Mouse (Mus musculus) MEL (cell line): ENCODE results near the gene 2210016F16Rik. TPM values are rescaled to one million over a fixed set of nuclear protein-coding genes. Genes with fewer than 3 reads are reported as not detected.

Experiments
- DNase-seq: peaks from one replicate; pipeline ENCODE4 v3.0.0; 2011; ENCODE audit warnings: low read depth, low spot score
- H3K27ac ChIP-seq: 2 replicates; pipeline ENCODE4 v1.5.1; 2012; ENCODE audit warnings: low read depth, mild to moderate bottlenecking, control low read depth, low read length, moderate library complexity; ENCODE audit not compliant: control insufficient read depth
- H3K27me3 ChIP-seq, 2 experiments: fragments of 150-350 bp in 1 of 2; sonication (generic) in 1 of 2; 2 replicates each; pipeline ENCODE4 v1.6.1; 2012; ENCODE audit warnings: low read length in 2 of 2, mild to moderate bottlenecking in 2 of 2, improper control_type of control experiment in 1 of 2, moderate library complexity in 1 of 2; ENCODE audit not compliant: insufficient read depth in 2 of 2, control insufficient read depth in 1 of 2
- H3K36me3 ChIP-seq, 2 experiments: 2 replicates each; pipeline ENCODE4 v1.6.1; 2012 to 2014; ENCODE audit warnings: low read length in 2 of 2, improper control_type of control experiment in 1 of 2, inconsistent platforms in 1 of 2, mild to moderate bottlenecking in 1 of 2; ENCODE audit not compliant: insufficient read depth in 2 of 2, control insufficient read depth in 1 of 2
- H3K4me1 ChIP-seq, 2 experiments: fragments of 150-350 bp in 1 of 2; sonication (generic) in 1 of 2; 2 replicates each; pipeline ENCODE4 v1.6.1; 2012; ENCODE audit warnings: low read length in 2 of 2, improper control_type of control experiment in 1 of 2, mild to moderate bottlenecking in 1 of 2; ENCODE audit not compliant: insufficient read depth in 2 of 2, control insufficient read depth in 1 of 2
- H3K4me3 ChIP-seq, 2 experiments: fragments of 150-350 bp in 1 of 2; sonication (generic) in 1 of 2; 2 replicates each; pipeline ENCODE4 v1.5.1; 2012; ENCODE audit warnings: low read depth in 2 of 2, low read length in 2 of 2, mild to moderate bottlenecking in 2 of 2, moderate library complexity in 2 of 2, control low read depth in 1 of 2, improper control_type of control experiment in 1 of 2; ENCODE audit not compliant: control insufficient read depth in 1 of 2, insufficient read depth in 1 of 2
- H3K79me2 ChIP-seq: 2 replicates; pipeline ENCODE4 v1.6.1; 2012; ENCODE audit warnings: mild to moderate bottlenecking, low read length, moderate library complexity; ENCODE audit not compliant: control insufficient read depth, poor library complexity, insufficient read depth
- H3K9ac ChIP-seq: 2 replicates; pipeline ENCODE4 v1.6.1; 2012; ENCODE audit warnings: low read depth, mild to moderate bottlenecking, control low read depth, low read length, moderate library complexity; ENCODE audit not compliant: control insufficient read depth, poor library complexity, severe bottlenecking
- H3K9me3 ChIP-seq: fragments of 150-350 bp; sonication (generic); replicated peaks from 2 replicates; pipeline ENCODE4 v1.6.1; 2012; ENCODE audit warnings: mild to moderate bottlenecking, low read length, improper control_type of control experiment, moderate library complexity; ENCODE audit not compliant: insufficient read depth
- CHD1 ChIP-seq: IDR thresholded peaks from 2 replicates; pipeline ENCODE4 v1.6.1; 2012; ENCODE audit warnings: low read depth, mild to moderate bottlenecking, inconsistent platforms, low read length, improper control_type of control experiment
- CHD2 ChIP-seq: IDR thresholded peaks from 2 replicates; pipeline ENCODE4 v1.6.1; 2011; ENCODE audit warnings: low read length, improper control_type of control experiment
- CTCF ChIP-seq, 3 experiments: IDR thresholded peaks in 2 of 3; conservative IDR thresholded peaks in 1 of 3; 2 replicates each; pipeline ENCODE4 v1.5.1; 2011 to 2012; ENCODE audit warnings: low read length in 3 of 3, low read depth in 2 of 3, mild to moderate bottlenecking in 2 of 3, improper control_type of control experiment in 1 of 3, inconsistent platforms in 1 of 3, mixed read lengths in 1 of 3, moderate library complexity in 1 of 3; ENCODE audit not compliant: control insufficient read depth in 1 of 3, insufficient read depth in 1 of 3, poor library complexity in 1 of 3, severe bottlenecking in 1 of 3
- ELF1 ChIP-seq: IDR thresholded peaks from 2 replicates; pipeline ENCODE4 v1.6.1; 2014; ENCODE audit warnings: low read depth, mild to moderate bottlenecking, inconsistent platforms, low read length, improper control_type of control experiment, moderate library complexity
- EP300 ChIP-seq, 2 experiments: IDR thresholded peaks; 2 replicates each; pipeline ENCODE4 v1.6.1; 2011; ENCODE audit warnings: improper control_type of control experiment in 2 of 2, low read length in 2 of 2, low read depth in 1 of 2, mild to moderate bottlenecking in 1 of 2
- GABPA ChIP-seq: IDR thresholded peaks from 2 replicates; pipeline ENCODE4 v1.6.1; 2012; ENCODE audit warnings: low read depth, mild to moderate bottlenecking, inconsistent platforms, low read length, improper control_type of control experiment, moderate library complexity
- GATA1 ChIP-seq: IDR thresholded peaks from 2 replicates; pipeline ENCODE4 v1.6.1; 2011; ENCODE audit warnings: low read depth, low read length, improper control_type of control experiment
- HCFC1 ChIP-seq: IDR thresholded peaks from 2 replicates; pipeline ENCODE4 v1.6.1; 2012; ENCODE audit warnings: low read depth, mild to moderate bottlenecking, inconsistent platforms, low read length, improper control_type of control experiment, moderate library complexity
- JUND ChIP-seq: IDR thresholded peaks from 2 replicates; pipeline ENCODE4 v1.6.1; 2011; ENCODE audit warnings: low read depth, mild to moderate bottlenecking, improper control_type of control experiment, low read length
- KAT2A ChIP-seq: conservative IDR thresholded peaks from 2 replicates; pipeline ENCODE4 v1.6.1; 2012; ENCODE audit warnings: low read depth, low read length, improper control_type of control experiment, inconsistent platforms
- MAX ChIP-seq: IDR thresholded peaks from 2 replicates; pipeline ENCODE4 v1.6.1; 2011; ENCODE audit warnings: low read length, improper control_type of control experiment
- MAZ ChIP-seq: IDR thresholded peaks from 2 replicates; pipeline ENCODE4 v1.6.1; 2012; ENCODE audit warnings: low read depth, mild to moderate bottlenecking, inconsistent platforms, low read length, improper control_type of control experiment
- MEF2A ChIP-seq: IDR thresholded peaks from 2 replicates; pipeline ENCODE4 v1.6.1; 2014; ENCODE audit warnings: low read depth, mild to moderate bottlenecking, inconsistent platforms, low read length, improper control_type of control experiment; ENCODE audit not compliant: poor library complexity, insufficient replicate concordance, severe bottlenecking; ENCODE audit errors: extremely low read depth
- MYB ChIP-seq: IDR thresholded peaks from 2 replicates; pipeline ENCODE4 v1.6.1; 2011; ENCODE audit warnings: mild to moderate bottlenecking, low read depth, low read length, improper control_type of control experiment
- NELFE ChIP-seq: IDR thresholded peaks from 2 replicates; pipeline ENCODE4 v1.6.1; 2011; ENCODE audit warnings: low read depth, low read length, improper control_type of control experiment
- POLR2AphosphoS5 ChIP-seq: IDR thresholded peaks from 2 replicates; pipeline ENCODE4 v1.6.1; 2012; ENCODE audit warnings: low read depth, borderline replicate concordance, mild to moderate bottlenecking, inconsistent platforms, low read length, moderate library complexity, mixed read lengths
- RAD21 ChIP-seq: IDR thresholded peaks from 2 replicates; pipeline ENCODE4 v1.6.1; 2011; ENCODE audit warnings: mild to moderate bottlenecking, low read depth, low read length, improper control_type of control experiment
- RCOR1 ChIP-seq: IDR thresholded peaks from 2 replicates; pipeline ENCODE4 v1.6.1; 2012; ENCODE audit warnings: low read depth, mild to moderate bottlenecking, inconsistent platforms, low read length, improper control_type of control experiment
- SIN3A ChIP-seq: IDR thresholded peaks from 2 replicates; pipeline ENCODE4 v1.6.1; 2012; ENCODE audit warnings: low read length, improper control_type of control experiment, inconsistent platforms
- SMC3 ChIP-seq: IDR thresholded peaks from 2 replicates; pipeline ENCODE4 v1.6.1; 2011; ENCODE audit warnings: low read depth, low read length, improper control_type of control experiment
- TBP ChIP-seq: IDR thresholded peaks from 2 replicates; pipeline ENCODE4 v1.8.0; 2011; ENCODE audit warnings: low read depth, low read length, improper control_type of control experiment
- TCF12 ChIP-seq: IDR thresholded peaks from 2 replicates; pipeline ENCODE4 v1.6.1; 2014; ENCODE audit warnings: low read depth, mild to moderate bottlenecking, inconsistent platforms, low read length, improper control_type of control experiment, moderate library complexity
- UBTF ChIP-seq: IDR thresholded peaks from 2 replicates; pipeline ENCODE4 v1.6.1; 2012; ENCODE audit warnings: low read depth, mild to moderate bottlenecking, inconsistent platforms, low read length, improper control_type of control experiment, moderate library complexity, borderline replicate concordance; ENCODE audit not compliant: insufficient read depth
- USF1 ChIP-seq: IDR thresholded peaks from 2 replicates; pipeline ENCODE4 v1.6.1; 2014; ENCODE audit warnings: low read depth, mild to moderate bottlenecking, inconsistent platforms, low read length, improper control_type of control experiment, moderate library complexity
- USF2 ChIP-seq, 2 experiments: IDR thresholded peaks; 2 replicates each; pipeline ENCODE4 v1.6.1; 2011 to 2012; ENCODE audit warnings: improper control_type of control experiment in 2 of 2, low read length in 2 of 2, borderline replicate concordance in 1 of 2, inconsistent platforms in 1 of 2, low read depth in 1 of 2, mild to moderate bottlenecking in 1 of 2; ENCODE audit not compliant: insufficient read depth in 1 of 2
- ZC3H11A ChIP-seq: IDR thresholded peaks from 2 replicates; pipeline ENCODE4 v1.6.1; 2012; ENCODE audit warnings: low read depth, mild to moderate bottlenecking, inconsistent platforms, low read length, improper control_type of control experiment
- ZMIZ1 ChIP-seq: IDR thresholded peaks from 2 replicates; pipeline ENCODE4 v1.6.1; 2012; ENCODE audit warnings: low read depth, mild to moderate bottlenecking, inconsistent platforms, low read length, improper control_type of control experiment, moderate library complexity
- ZNF384 ChIP-seq: IDR thresholded peaks from 2 replicates; pipeline ENCODE4 v1.6.1; 2012; ENCODE audit warnings: low read depth, mild to moderate bottlenecking, inconsistent platforms, low read length, improper control_type of control experiment
- polyA plus RNA-seq, 2 experiments: library from polyadenylated mRNA; stranded (reverse) in 1 of 2; unstranded in 1 of 2; fragments of >175 nt in 1 of 2; fragments of >200 nt in 1 of 2; gene quantifications; 2 replicates each; pipeline versions ENCODE4 v1.2.1 to v1.2.4; 2012; ENCODE audit warnings: low replicate concordance in 2 of 2, low read depth in 1 of 2; ENCODE audit not compliant: insufficient read length in 2 of 2, insufficient read depth in 1 of 2, missing spikeins in 1 of 2
- total RNA-seq: library from RNA; depleted of rRNA; stranded (reverse); fragments of 300-350 nt; gene quantifications from 2 replicates; pipeline ENCODE4 v1.2.3, GENCODE M21; 2012

The 2210016F16Rik gene
- total and polyA plus RNA-seq, 3 experiments: 0.08 to 0.22 TPM; not detected in 1

DNA sequence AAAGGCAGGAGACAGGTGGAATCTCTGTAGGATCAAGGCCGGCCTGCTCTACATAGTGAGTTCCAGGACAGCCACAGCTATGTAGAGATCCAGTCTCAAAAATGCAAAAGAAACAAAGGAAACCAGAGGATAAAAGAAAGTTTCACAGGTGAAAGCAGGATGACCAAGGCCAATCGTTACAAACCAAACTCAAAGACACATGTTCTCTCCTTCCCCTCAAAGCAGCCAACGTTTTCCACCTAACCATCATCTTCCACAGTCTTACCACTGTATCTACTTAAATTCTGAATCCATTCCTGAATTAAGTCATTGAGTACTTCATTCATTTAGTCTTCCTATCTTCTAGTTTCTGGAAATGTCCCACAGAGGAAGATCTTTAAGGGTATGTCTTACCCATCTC is 3.4 kb upstream of the 2210016F16Rik start:
- TF ChIP-seq MAX (no peak), SMC3 (no peak), GABPA (no peak), TBP (no peak), MYB (no peak), ELF1 (no peak), MEF2A (no peak), ZC3H11A (no peak), USF2 (IDR thresholded peaks at IDR 0.05; ENCODE audit: borderline replicate concordance in 1 of 2, insufficient read depth in 1 of 2, low read depth in 1 of 2, low read length in 2 of 2) (no peak), UBTF (no peak)
- Histone ChIP-seq H3K36me3 (peaks cover 16 to 25% of the 10 kb centered on the region in 2 experiments), H3K79me2 (no peaks in the 10 kb centered on the region), H3K4me1 (peaks cover 0 to 5% of the 10 kb centered on the region in 2 experiments; a peak in 2 of 4 replicates), H3K27me3 (no peaks in the 10 kb centered on the region), H3K9me3 (no peaks in the 10 kb centered on the region), H3K9ac (no peak overlapping the region), H3K27ac (peak overlapping the region; percentile 23; the same call in 1 of the 2 replicates), H3K4me3 (no peak overlapping the region)
- DNase-seq: no peak

DNA sequence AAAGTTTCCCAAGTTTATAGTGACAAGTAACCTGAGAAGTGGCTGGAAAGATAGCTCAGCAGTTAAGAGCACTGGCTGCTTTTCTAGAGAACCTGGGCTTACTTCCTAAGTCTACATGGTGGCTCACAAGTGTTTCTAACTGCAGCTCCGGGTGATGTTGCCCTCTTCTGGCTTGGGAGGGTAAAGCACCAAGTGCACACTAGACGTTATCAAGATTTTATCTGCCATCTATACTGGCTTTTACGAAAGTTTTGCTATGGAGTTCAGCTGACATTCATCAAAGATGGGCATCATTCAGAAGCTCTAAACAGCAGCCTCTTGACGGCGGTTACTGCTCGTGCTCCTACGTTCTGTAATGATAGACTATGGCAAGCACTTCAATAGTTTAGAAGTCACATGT is 2.9 kb upstream of the 2210016F16Rik start:
- Histone ChIP-seq H3K9ac (no peak overlapping the region), H3K27ac (peak overlapping the region; percentile 23; the same call in 1 of the 2 replicates), H3K4me1 (peaks cover 0 to 5% of the 10 kb centered on the region in 2 experiments; a peak in 2 of 4 replicates), H3K27me3 (no peaks in the 10 kb centered on the region), H3K9me3 (no peaks in the 10 kb centered on the region), H3K79me2 (no peaks in the 10 kb centered on the region), H3K36me3 (peaks cover 16 to 21% of the 10 kb centered on the region in 2 experiments), H3K4me3 (no peak overlapping the region)
- peak; percentile 84 for DNase-seq
- TF ChIP-seq POLR2AphosphoS5: no peak
- TF ChIP-seq EP300 (IDR thresholded peaks at IDR 0.05; ENCODE audit: low read depth in 1 of 2, low read length in 2 of 2): no peak; a peak in 1 of 4 replicates
- TF ChIP-seq RCOR1: no peak
- no peak for TF ChIP-seq TBP
- no peak for TF ChIP-seq KAT2A
- TF ChIP-seq UBTF: no peak
- peak; percentile 60 for TF ChIP-seq RAD21
- no peak for TF ChIP-seq CHD1
- TF ChIP-seq ZNF384: no peak
- TF ChIP-seq CTCF (IDR thresholded peaks at IDR 0.05 in 2 of 3, conservative IDR thresholded peaks at IDR 0.05 in 1 of 3; ENCODE audit: control insufficient read depth in 1 of 3, insufficient read depth in 1 of 3, low read depth in 2 of 3, low read length in 3 of 3, poor library complexity in 1 of 3, severe bottlenecking in 1 of 3): peak; percentile 71 to 73 (median 72)
- TF ChIP-seq ZMIZ1: no peak
- TF ChIP-seq GATA1: peak; percentile 90
- TF ChIP-seq NELFE: no peak
- TF ChIP-seq JUND: no peak
- TF ChIP-seq MEF2A: no peak
- peak; percentile 75 for TF ChIP-seq SMC3
- TF ChIP-seq ZC3H11A: peak; percentile 28; the same call in 1 of the 2 replicates
- no peak for TF ChIP-seq USF1
- no peak for TF ChIP-seq HCFC1
- TF ChIP-seq MAX: no peak
- TF ChIP-seq GABPA: no peak
- no peak for TF ChIP-seq SIN3A
- no peak for TF ChIP-seq TCF12
- no peak for TF ChIP-seq ELF1
- no peak for TF ChIP-seq MYB
- no peak for TF ChIP-seq MAZ
- TF ChIP-seq CHD2: no peak
